Mouse (Mus musculus) mouse embryonic stem cell (cell line): Measurements from ENCODE around the gene Tmsb10.

Source experiments
- in situ Hi-C, 2 experiments: fragments of 300-500 bp; cut with MboI; formaldehyde crosslinking; loops; 1 replicate in 1 of 2; 3 replicates in 1 of 2; pipeline ENCODE4 v1.14.3; 2019 to 2020; ENCODE audit warnings: low sequenced_read_pairs in 2 of 2, low pct_unique_long_range_greater_than_20kb in 1 of 2, mixed read lengths in 1 of 2; ENCODE audit not compliant: unreplicated experiment in 1 of 2

Gene Tmsb10

GRCm38 (mm10) chr6:72958662-72959071, at the start of gene Tmsb10:
Gene Tmsb10, minus strand, starts transcription at chr6:72958748.
- in situ Hi-C loops, result no loop called here

- in situ Hi-C loops, result no loop called here
These were observed 45.1 kb upstream of the Tmsb10 start for GRCm38 (mm10) chr6:73003601-73004000.

GRCm38 (mm10) chr6:73002391-73002790, 43.8 kb upstream of the Tmsb10 start:
- in situ Hi-C loops, result no loop called here

- in situ Hi-C loops, result no loop called here
These were observed 40.3 kb upstream of the Tmsb10 start for GRCm38 (mm10) chr6:72998809-72999208.

- in situ Hi-C loops, result no loop called here
These were observed 35.1 kb upstream of the Tmsb10 start for GRCm38 (mm10) chr6:72993688-72994082.

GRCm38 (mm10) chr6:72993054-72993687, 34.6 kb upstream of the Tmsb10 start:
- in situ Hi-C loops, result no loop called here

- in situ Hi-C loops, result no loop called here
These were observed 31.7 kb upstream of the Tmsb10 start for GRCm38 (mm10) chr6:72990206-72990605.

- in situ Hi-C loops, result no loop called here
These were observed 30.6 kb upstream of the Tmsb10 start for GRCm38 (mm10) chr6:72989028-72989736.

GRCm38 (mm10) chr6:72982506-72982905, 24.0 kb upstream of the Tmsb10 start:
- in situ Hi-C loops, result no loop called here

- in situ Hi-C loops, result no loop called here
These were observed 23.3 kb upstream of the Tmsb10 start for GRCm38 (mm10) chr6:72981851-72982250.

GRCm38 (mm10) chr6:72981124-72981651, 22.6 kb upstream of the Tmsb10 start:
- in situ Hi-C loops, result no loop called here

GRCm38 (mm10) chr6:72976866-72977265, 18.3 kb upstream of the Tmsb10 start:
- in situ Hi-C loops, result no loop called here

GRCm38 (mm10) chr6:72971074-72971473, 12.5 kb upstream of the Tmsb10 start:
- in situ Hi-C loops, result no loop called here

GRCm38 (mm10) chr6:72969787-72970186, 11.2 kb upstream of the Tmsb10 start:
- in situ Hi-C loops, result no loop called here

- in situ Hi-C loops, result no loop called here
These were observed 6.7 kb upstream of the Tmsb10 start for GRCm38 (mm10) chr6:72965199-72965598.

- in situ Hi-C loops, result no loop called here
These were observed 3.8 kb upstream of the Tmsb10 start for GRCm38 (mm10) chr6:72962281-72962741.

- in situ Hi-C loops, result no loop called here
These were observed 3.1 kb upstream of the Tmsb10 start for GRCm38 (mm10) chr6:72961603-72962002.

GRCm38 (mm10) chr6:72960675-72961074, 2.1 kb upstream of the Tmsb10 start:
- in situ Hi-C loops, result no loop called here

GRCm38 (mm10) chr6:72959175-72959574, 627 bp upstream of the Tmsb10 start:
- in situ Hi-C loops, result no loop called here
